Mouse (Mus musculus) heart, embryonic 11.5 days (tissue): ENCODE measurements around the gene Olfr870. TPM values are rescaled to one million over a fixed set of nuclear protein-coding genes. Genes with fewer than 3 reads are reported as not detected.
"Not testable (repeated sequence)": the region's sequence is repeated elsewhere in the genome, so short reads cannot be mapped to it uniquely, and the experiment has no call there.

Source experiments
- ATAC-seq: fragments of 200-750 bp; cut with Nextera tagmentation; replicated peaks from 2 replicates; pipeline ENCODE4 v1.8.0; 2017; ENCODE audit warnings: moderate library complexity; ENCODE audit not compliant: insufficient number of reproducible peaks, low FRiP score, low TSS enrichment
- H3K27ac ChIP-seq: fragments of 300-500 bp; sonication (generic); 2 replicates; pipeline ENCODE4 v1.5.1; 2014; ENCODE audit warnings: mild to moderate bottlenecking, low read depth, low read length
- H3K27me3 ChIP-seq: fragments of 300-500 bp; sonication (generic); 2 replicates; pipeline ENCODE4 v1.6.1; 2014; ENCODE audit warnings: mild to moderate bottlenecking, low read length, mixed read lengths; ENCODE audit not compliant: control insufficient read depth, insufficient read depth
- H3K36me3 ChIP-seq: fragments of 300-500 bp; sonication (generic); 2 replicates; pipeline ENCODE4 v1.6.1; 2014; ENCODE audit warnings: mild to moderate bottlenecking, low read length, moderate library complexity, mixed read lengths; ENCODE audit not compliant: control insufficient read depth, insufficient read depth
- H3K4me1 ChIP-seq: fragments of 300-500 bp; sonication (generic); 2 replicates; pipeline ENCODE4 v1.6.1; 2014; ENCODE audit warnings: low read length; ENCODE audit not compliant: control insufficient read depth, insufficient read depth
- H3K4me2 ChIP-seq: fragments of 300-500 bp; sonication (generic); 2 replicates; pipeline ENCODE4 v1.6.1; 2014; ENCODE audit warnings: mild to moderate bottlenecking, moderate library complexity
- H3K4me3 ChIP-seq: fragments of 300-500 bp; sonication (generic); 2 replicates; pipeline ENCODE4 v1.5.1; 2014; ENCODE audit warnings: low read depth, low read length
- H3K9ac ChIP-seq: fragments of 300-500 bp; sonication (generic); 2 replicates; pipeline ENCODE4 v1.6.1; 2014; ENCODE audit warnings: mild to moderate bottlenecking, low read depth, low read length, moderate library complexity
- H3K9me3 ChIP-seq: fragments of 300-500 bp; sonication (generic); replicated peaks from 2 replicates; pipeline ENCODE4 v1.6.1; 2016; ENCODE audit warnings: low read length; ENCODE audit not compliant: control insufficient read depth
- WGBS: fragments of 180-500 bp; shearing (Covaris S2); extraction: QIAGEN DNeasy Blood & Tissue Kit; methylation state at CpG from one replicate; pipeline ENCODE4 v1.1.7; 2014; ENCODE audit not compliant: insufficient replicate concordance; 5-methylcytosine and 5-hydroxymethylcytosine counted together
- polyA plus RNA-seq: library from polyadenylated mRNA; unstranded; fragments of >200 nt; fragmentation: Nextera tagmentation; extraction: Ambion mirVana; gene quantifications from 2 replicates; pipeline ENCODE4 v1.2.1, GENCODE M21; 2014

Gene Olfr870
- not detected in 2 replicates for polyA plus RNA-seq

- H3K4me3 ChIP-seq, result no peak within 1 kb of the TSS
- H3K36me3 ChIP-seq, result no peaks in the 10 kb centered on the region
- ATAC-seq, result no peak
- H3K9me3 ChIP-seq, result no peaks in the 10 kb centered on the region
- H3K27ac ChIP-seq, result no peak within 1 kb of the TSS
- H3K9ac ChIP-seq, result no peak within 1 kb of the TSS
- WGBS, result 65% methylated on average over 2 of the region's 2 CpGs
- H3K27me3 ChIP-seq, result no peaks in the 10 kb centered on the region
- no peaks in the 10 kb centered on the region for H3K4me1 ChIP-seq
- H3K4me2 ChIP-seq, result no peak within 1 kb of the TSS
These were observed at the start of gene Olfr870 for GRCm38 (mm10) chr9:20173957-20174356. Gene Olfr870 (minus strand): TSS chr9:20174057.

GRCm38 (mm10) chr9:20211907-20212306 is 38.0 kb upstream of the Olfr870 start, which contains the start of gene Olfr871:
Gene Olfr871 (plus strand): TSS chr9:20212207.
- ATAC-seq, result no peak
- Histone ChIP-seq H3K27ac (no peak within 1 kb of the TSS), H3K4me3 (no peak within 1 kb of the TSS), H3K9ac (no peak within 1 kb of the TSS), H3K27me3 (no peaks in the 10 kb centered on the region), H3K4me1 (no peaks in the 10 kb centered on the region), H3K9me3 (0 out of 2 replicates have a peak, but pooled peaks cover under 1% of the 10 kb centered on the region), H3K36me3 (no peaks in the 10 kb centered on the region), H3K4me2 (no peak within 1 kb of the TSS)

- Histone ChIP-seq H3K4me2 (no peak overlapping the region), H3K4me3 (no peak overlapping the region), H3K27me3 (no peaks in the 10 kb centered on the region), H3K4me1 (no peaks in the 10 kb centered on the region), H3K9me3 (no peaks in the 10 kb centered on the region), H3K9ac (no peak overlapping the region), H3K36me3 (no peaks in the 10 kb centered on the region), H3K27ac (no peak overlapping the region)
- ATAC-seq, result no peak
- 49% methylated on average over 2 of the region's 2 CpGs for WGBS
These were observed 37.6 kb upstream of the Olfr870 start for GRCm38 (mm10) chr9:20211477-20211876.

- no peaks in the 10 kb centered on the region for H3K9me3 ChIP-seq
- H3K36me3 ChIP-seq, result no peaks in the 10 kb centered on the region
- H3K9ac ChIP-seq, result no peak overlapping the region
- no peak overlapping the region for H3K4me3 ChIP-seq
- no peak for ATAC-seq
- no peak overlapping the region for H3K4me2 ChIP-seq
- no peak overlapping the region for H3K27ac ChIP-seq
- WGBS, result 51% methylated on average over 1 of the region's 1 CpGs
- no peaks in the 10 kb centered on the region for H3K4me1 ChIP-seq
- no peaks in the 10 kb centered on the region for H3K27me3 ChIP-seq
These were observed 37.0 kb upstream of the Olfr870 start for GRCm38 (mm10) chr9:20210812-20211211.

GRCm38 (mm10) chr9:20203413-20203984 is 29.6 kb upstream of the Olfr870 start:
- H3K4me3 ChIP-seq, H3K27me3 ChIP-seq, H3K36me3 ChIP-seq, H3K4me1 ChIP-seq, H3K4me2 ChIP-seq, H3K9ac ChIP-seq, H3K9me3 ChIP-seq, ATAC-seq, H3K27ac ChIP-seq: not testable (repeated sequence)
- 80% methylated on average over 7 of the region's 7 CpGs for WGBS

- Histone ChIP-seq H3K36me3 (no peaks in the 10 kb centered on the region), H3K4me3 (no peak overlapping the region), H3K27ac (no peak overlapping the region), H3K4me1 (no peaks in the 10 kb centered on the region), H3K9me3 (peaks cover 6% of the 10 kb centered on the region; the same call in 1 of the 2 replicates), H3K4me2 (no peak overlapping the region), H3K27me3 (no peaks in the 10 kb centered on the region), H3K9ac (no peak overlapping the region)
- no peak for ATAC-seq
- WGBS, result 55% methylated on average over 1 of the region's 1 CpGs
These were observed 28.3 kb upstream of the Olfr870 start for GRCm38 (mm10) chr9:20202131-20202530.

- WGBS, result 56% methylated on average over 5 of the region's 5 CpGs
These were observed 5.6 kb upstream of the Olfr870 start for GRCm38 (mm10) chr9:20179463-20179862.

GRCm38 (mm10) chr9:20149706-20150105 is 24.2 kb downstream of the Olfr870 start:
- ATAC-seq, result no peak
- Histone ChIP-seq H3K4me1 (no peaks in the 10 kb centered on the region), H3K36me3 (no peaks in the 10 kb centered on the region), H3K4me3 (no peak overlapping the region), H3K27ac (no peak overlapping the region), H3K9ac (no peak overlapping the region), H3K9me3 (peaks cover 6% of the 10 kb centered on the region; the same call in 1 of the 2 replicates), H3K4me2 (no peak overlapping the region), H3K27me3 (no peaks in the 10 kb centered on the region)
- WGBS, result 74% methylated on average over 3 of the region's 3 CpGs

More at GRCm38 (mm10) chr9:20179463-20179862, 5.6 kb upstream of the Olfr870 start:
- Histone ChIP-seq H3K4me2 (no peak overlapping the region), H3K36me3 (no peaks in the 10 kb centered on the region), H3K9me3 (no peaks in the 10 kb centered on the region), H3K4me1 (no peaks in the 10 kb centered on the region), H3K4me3 (no peak overlapping the region), H3K27ac (no peak overlapping the region), H3K27me3 (no peaks in the 10 kb centered on the region), H3K9ac (no peak overlapping the region)
- no peak for ATAC-seq

- H3K36me3 ChIP-seq, result no peaks in the 10 kb centered on the region
- no peak for ATAC-seq
- no peaks in the 10 kb centered on the region for H3K27me3 ChIP-seq
- no peaks in the 10 kb centered on the region for H3K4me1 ChIP-seq
- H3K4me3 ChIP-seq, result no peak within 1 kb of the TSS
- WGBS, result 72% methylated on average over 2 of the region's 2 CpGs
- H3K9me3 ChIP-seq, result no peaks in the 10 kb centered on the region
- no peak within 1 kb of the TSS for H3K9ac ChIP-seq
- H3K27ac ChIP-seq, result no peak within 1 kb of the TSS
- H3K4me2 ChIP-seq, result no peak within 1 kb of the TSS
These were observed 45.1 kb downstream of the Olfr870 start, which contains the start of gene Olfr869 for GRCm38 (mm10) chr9:20128709-20129108. Gene Olfr869 (plus strand): TSS chr9:20129009.
